In genomic region chr17:17645738-17646137, GRCm38 (mm10) we compare ENCODE assay signal across 9 mouse cellular contexts. TPM values are rescaled to one million over a fixed set of nuclear protein-coding genes. Genes with fewer than 3 reads are reported as not detected.
DNase-seq lines count a peak whose midpoint lies in the region; ATAC-seq and TF ChIP-seq lines count a peak whose summit lies in the region.
"Had no signal": no experiment of that assay in that cellular context is flagged by ENCODE, and none has a peak within 500 bp of the region (broad histone marks: within the 10 kb centered on the region; RNA-seq: fewer than 3 reads in every experiment).

No protein-coding gene starts in this region.

- H3K9me3 ChIP-seq in hindbrain, embryonic 13.5 days = no peaks in the 10 kb centered on the region
- H3K9me3 ChIP-seq in midbrain, embryonic 13.5 days = no peaks in the 10 kb centered on the region

- no peaks in the 10 kb centered on the region for H3K4me1 ChIP-seq in bone marrow, adult 2 months (ENCODE audit: control insufficient read depth, insufficient read depth, low read length)
- H3K4me1 ChIP-seq in hindbrain, embryonic 13.5 days (replicated peaks) = no peaks in the 10 kb centered on the region
- H3K4me1 ChIP-seq in midbrain, embryonic 13.5 days (replicated peaks) = no peaks in the 10 kb centered on the region

- H3K27ac ChIP-seq in bone marrow, adult 2 months (ENCODE audit: control insufficient read depth, insufficient read depth, low read depth, low read length, poor library complexity) = no peak overlapping the region
- H3K27ac ChIP-seq in hindbrain, embryonic 13.5 days = no peak overlapping the region
- no peak overlapping the region for H3K27ac ChIP-seq in midbrain, embryonic 13.5 days

- no peaks in the 10 kb centered on the region for H3K27me3 ChIP-seq in hindbrain, embryonic 13.5 days
- H3K27me3 ChIP-seq in midbrain, embryonic 13.5 days = no peaks in the 10 kb centered on the region
- H3K27me3 ChIP-seq in splenic B cell, adult 2 months (ENCODE audit: control insufficient read depth, insufficient read depth, low read length, poor library complexity, severe bottlenecking) = no peaks in the 10 kb centered on the region

- H3K4me2 ChIP-seq in hindbrain, embryonic 13.5 days = no peak overlapping the region
- no peak overlapping the region for H3K4me2 ChIP-seq in midbrain, embryonic 13.5 days (replicated peaks)

- intact Hi-C loops in left cerebral cortex, postnatal 4 days (cut with DNase I) = loop anchor here (2.0 to 10.0 kb wide), 2 partner anchors 71 to 251 kb away; no protein-coding TSS in a partner anchor

- TF ChIP-seq CTCF in bone marrow, adult 2 months (IDR thresholded peaks at IDR 0.05; ENCODE audit: control insufficient read depth, insufficient read depth, low read length) = peak; percentile 68

- no peak for TF ChIP-seq POLR2A in bone marrow, adult 2 months (IDR thresholded peaks at IDR 0.05; ENCODE audit: borderline replicate concordance, control insufficient read depth, low read depth, low read length)

- peak; percentile 13 for DNase-seq in ovary, postnatal 36 days (ENCODE audit: low spot score)
- no peak for DNase-seq in ovary, adult 18-20 months (ENCODE audit: low spot score)
- peak; percentile 37 for DNase-seq in left cerebral cortex, postnatal 4 days
- DNase-seq in splenic B cell, adult 2 months (ENCODE audit: low read depth, low spot score) = peak; percentile 86

- no peak overlapping the region for H3K9ac ChIP-seq in hindbrain, embryonic 13.5 days
- no peak overlapping the region for H3K9ac ChIP-seq in midbrain, embryonic 13.5 days (replicated peaks)

- H3K4me3 ChIP-seq in bone marrow, adult 2 months (replicated peaks; ENCODE audit: control insufficient read depth, low read depth, low read length) = no peak overlapping the region
- H3K4me3 ChIP-seq in hindbrain, embryonic 13.5 days = no peak overlapping the region
- no peak overlapping the region for H3K4me3 ChIP-seq in midbrain, embryonic 13.5 days (replicated peaks)

- WGBS in bone marrow, adult 2 months = 1% methylated on average over 3 of the region's 3 CpGs
- WGBS in hindbrain, embryonic 13.5 days = 2% methylated on average over 3 of the region's 3 CpGs
- 3% methylated on average over 3 of the region's 3 CpGs for WGBS in midbrain, embryonic 13.5 days

- no peaks in the 10 kb centered on the region for H3K36me3 ChIP-seq in hindbrain, embryonic 13.5 days
- H3K36me3 ChIP-seq in midbrain, embryonic 13.5 days = no peaks in the 10 kb centered on the region
- H3K36me3 ChIP-seq in splenic B cell, adult 2 months (ENCODE audit: control insufficient read depth, insufficient read depth, low read length, poor library complexity, severe bottlenecking) = no peaks in the 10 kb centered on the region

- ATAC-seq in erythroblast, adult 5-6 weeks (replicated peaks; ENCODE audit: low FRiP score, poor library complexity, severe bottlenecking) = peak; percentile 95
- 0 out of 2 replicates have a peak, but pooled peaks have one; percentile 57 for ATAC-seq in hindbrain, embryonic 13.5 days (ENCODE audit: low FRiP score)
- peak; percentile 73; the same call in 1 of the 2 replicates for ATAC-seq in midbrain, embryonic 13.5 days

RNA-seq across cellular contexts. Expression of gene Lnpep, which starts 20.9 kb away (rescaled TPM):
- 9.7 and 14.3 TPM in 2 replicates for polyA plus RNA-seq in bone marrow, adult 2 months (2011; ENCODE audit: insufficient read depth, insufficient read length, low replicate concordance, missing spikeins)
- total RNA-seq in erythroblast, adult 5-6 weeks (2015; ENCODE audit: low replicate concordance) = 22.4 and 25.4 TPM in 2 replicates
- total RNA-seq in erythroblast, adult 5-6 weeks (2017; ENCODE audit: low replicate concordance) = 21.2 and 21.5 TPM in 2 replicates
- polyA plus RNA-seq in hindbrain, embryonic 13.5 days (2015; fragmentation: Nextera tagmentation; extraction: Ambion mirVana) = 8.4 and 8.6 TPM in 2 replicates
- 10 to 100 TPM; 48.2 to 57.5 TPM for total RNA-seq in left cerebral cortex, postnatal 4 days (2021)
- 9.0 and 9.2 TPM in 2 replicates for polyA plus RNA-seq in midbrain, embryonic 13.5 days (2015; fragmentation: Nextera tagmentation; extraction: Ambion mirVana)

RNA-seq across cellular contexts. Expression of gene Vmn2r90, which starts 57.8 kb away (rescaled TPM):
- not detected in 2 replicates for polyA plus RNA-seq in bone marrow, adult 2 months (2011; ENCODE audit: insufficient read depth, insufficient read length, low replicate concordance, missing spikeins)
- total RNA-seq in erythroblast, adult 5-6 weeks (2015; ENCODE audit: low replicate concordance) = not detected in 2 replicates
- total RNA-seq in erythroblast, adult 5-6 weeks (2017; ENCODE audit: low replicate concordance) = not detected in 2 replicates
- polyA plus RNA-seq in hindbrain, embryonic 13.5 days (2015; fragmentation: Nextera tagmentation; extraction: Ambion mirVana) = not detected in 2 replicates
- under 1 TPM in 1 of 2 experiments, not detected in 1; 0.12 TPM for total RNA-seq in left cerebral cortex, postnatal 4 days (2021)
- not detected in 2 replicates for polyA plus RNA-seq in midbrain, embryonic 13.5 days (2015; fragmentation: Nextera tagmentation; extraction: Ambion mirVana)
- polyA plus RNA-seq: stomach, embryonic 14.5 days had no signal
